Mouse (Mus musculus): ENCODE data around the gene Wfdc6a.
A peak's percentile ranks its signal among the peaks of the same experiment; 100 is the strongest.

- TF ChIP-seq ZC3H11A (IDR thresholded peaks at IDR 0.05; ENCODE audit: borderline replicate concordance, low read depth, low read length) (peak; percentile 65; the same call in 1 of the 2 replicates), MAFK (IDR thresholded peaks at IDR 0.05; ENCODE audit: insufficient read depth, low read depth, low read length) (no peak), CHD2 (IDR thresholded peaks at IDR 0.05; ENCODE audit: low read depth, low read length) (no peak), ZNF384 (IDR thresholded peaks at IDR 0.05; ENCODE audit: low read depth, low read length) (no peak), HCFC1 (IDR thresholded peaks at IDR 0.05; ENCODE audit: borderline replicate concordance, insufficient read depth, low read length) (no peak)
Observed at GRCm38 (mm10) chr2:164531169-164531568, 54.1 kb downstream of the Wfdc6a start.

Measured in ES-E14 (cell line).